Mouse (Mus musculus) kidney, adult 11 months (tissue): ENCODE results near the gene B3gnt7.
A peak's percentile ranks its signal among the peaks of the same experiment; 100 is the strongest.
"Not testable (repeated sequence)": the region's sequence is repeated elsewhere in the genome, so short reads cannot be mapped to it uniquely, and the experiment has no call there.

ENCODE experiments used
- DNase-seq: peaks from one replicate; pipeline ENCODE4 v3.0.0; 2022

B3gnt7 gene

GRCm38 (mm10) chr1:86303063-86303872 lies 636 bp downstream of the B3gnt7 start:
- DNase-seq: peak; percentile 61

DNA sequence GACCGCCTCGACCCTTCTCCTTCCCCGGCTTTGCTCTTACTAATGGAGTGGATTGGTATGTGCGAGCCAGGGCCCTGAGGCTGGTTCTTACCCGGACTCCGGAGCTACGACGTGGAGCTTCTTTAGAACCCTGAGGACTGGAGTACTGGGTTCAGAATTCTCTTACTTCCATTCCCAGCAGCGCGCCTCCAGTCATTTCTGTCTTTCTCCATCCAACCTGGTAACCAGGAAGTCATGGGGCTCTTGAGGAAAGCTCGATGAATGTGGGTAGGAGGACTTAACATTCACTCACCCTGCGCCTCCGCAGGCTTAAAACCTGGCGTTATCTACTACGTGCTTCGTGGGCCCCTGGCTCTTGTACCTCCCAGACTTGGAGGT lies 1.2 kb downstream of the B3gnt7 start:
- no peak for DNase-seq

DNA sequence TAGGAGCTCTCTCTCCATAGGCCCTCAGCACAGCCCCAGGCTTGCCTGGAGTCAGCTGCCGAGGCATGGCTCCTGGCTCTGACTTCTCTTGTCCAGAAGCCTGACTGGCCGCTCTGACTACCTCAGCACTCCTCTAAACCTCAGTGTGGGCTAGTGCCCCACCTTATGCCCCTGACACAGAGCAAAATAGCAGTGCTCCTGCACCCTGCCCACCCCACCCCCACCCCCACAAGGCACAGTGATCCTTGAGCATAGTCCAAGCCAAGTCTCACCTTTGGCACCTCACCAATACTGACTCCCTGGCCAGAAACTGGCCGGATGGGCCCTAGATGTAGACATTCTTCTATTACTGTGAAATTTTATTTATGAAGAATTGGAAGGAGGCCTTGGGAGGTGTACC lies 4.1 kb downstream of the B3gnt7 start:
- DNase-seq: peak; percentile 62

- DNase-seq: peak; percentile 72
These were observed 4.6 kb downstream of the B3gnt7 start for GRCm38 (mm10) chr1:86307177-86307762.

DNA sequence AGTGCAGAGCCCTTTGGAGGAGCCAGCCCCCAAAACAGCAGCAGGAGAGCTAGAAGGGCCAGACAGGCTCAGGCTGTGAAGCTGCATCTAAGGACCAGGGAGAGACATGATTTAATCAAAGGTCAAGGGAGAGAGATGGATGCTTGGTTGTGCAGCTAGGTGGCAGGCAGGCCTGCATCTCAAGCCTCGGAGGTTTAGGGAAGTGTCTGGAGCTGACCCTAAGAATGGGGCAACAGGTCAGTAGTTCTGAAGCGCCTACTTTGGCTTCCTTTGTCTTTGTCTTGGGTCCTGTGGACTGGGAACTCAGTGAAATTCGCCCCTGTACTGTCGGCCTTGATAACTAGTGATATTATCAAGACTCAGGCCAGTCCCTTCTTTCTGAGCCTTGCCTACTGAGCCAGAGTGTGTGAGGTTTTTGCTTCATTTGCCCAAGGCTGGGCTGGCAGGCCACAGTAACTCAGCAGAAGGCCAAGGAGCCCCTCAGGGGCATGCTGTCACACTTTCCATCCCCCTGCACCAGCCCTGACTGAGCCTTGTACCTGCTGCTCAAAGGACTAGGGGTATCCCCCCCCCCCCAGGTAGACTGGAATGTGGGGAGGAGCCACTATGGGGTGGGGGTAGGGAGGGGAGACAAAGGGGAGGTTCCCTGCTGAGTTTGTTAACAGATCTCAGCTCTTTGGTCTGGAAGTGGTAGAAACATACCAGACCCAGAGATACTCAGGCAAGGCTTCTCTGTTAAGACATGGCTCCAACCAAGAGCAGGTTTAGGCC lies 5.4 kb downstream of the B3gnt7 start:
- no peak for DNase-seq

GRCm38 (mm10) chr1:86309270-86309833 lies 6.7 kb downstream of the B3gnt7 start:
- no peak for DNase-seq

DNA sequence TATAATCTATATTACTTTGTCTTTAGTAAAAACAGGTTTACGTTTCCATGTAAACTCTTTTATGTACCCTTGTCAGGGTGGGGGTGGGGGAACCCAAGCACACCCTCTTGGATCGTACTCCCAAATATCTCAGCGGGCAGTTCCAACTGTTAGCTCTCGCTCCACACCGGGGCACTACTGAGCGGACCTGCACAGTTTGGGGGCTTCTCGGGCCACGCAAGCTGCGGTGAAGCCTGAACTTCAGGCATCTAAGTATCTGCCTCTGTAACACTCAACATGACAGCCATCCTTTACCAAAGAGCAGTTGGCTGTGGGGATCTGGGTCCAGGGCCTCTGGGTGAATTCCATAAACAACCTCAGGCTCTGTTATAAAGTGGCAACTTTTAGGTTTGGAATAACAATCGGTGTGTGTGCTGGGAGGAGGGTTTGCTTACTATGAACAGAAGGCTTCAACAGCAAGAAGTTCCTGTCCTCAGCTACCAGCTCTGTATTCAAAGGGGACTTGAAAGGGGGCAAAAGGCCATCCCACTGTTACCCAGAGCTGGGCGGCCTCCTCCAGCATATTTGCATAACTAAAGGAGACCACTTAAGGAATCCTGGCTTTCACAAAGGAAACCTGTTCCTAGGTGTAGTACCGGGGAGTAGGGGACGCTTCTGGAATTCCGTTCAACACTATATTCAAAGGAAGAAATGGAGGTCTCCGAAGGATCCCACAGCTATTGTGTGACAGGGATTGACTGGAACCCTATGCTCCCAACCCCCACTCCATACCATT lies 8.1 kb downstream of the B3gnt7 start:
- DNase-seq: no peak

GRCm38 (mm10) chr1:86311467-86312005 lies 8.9 kb downstream of the B3gnt7 start:
- peak; percentile 42 for DNase-seq

GRCm38 (mm10) chr1:86312269-86312668 lies 9.6 kb downstream of the B3gnt7 start:
- DNase-seq: no peak

DNA sequence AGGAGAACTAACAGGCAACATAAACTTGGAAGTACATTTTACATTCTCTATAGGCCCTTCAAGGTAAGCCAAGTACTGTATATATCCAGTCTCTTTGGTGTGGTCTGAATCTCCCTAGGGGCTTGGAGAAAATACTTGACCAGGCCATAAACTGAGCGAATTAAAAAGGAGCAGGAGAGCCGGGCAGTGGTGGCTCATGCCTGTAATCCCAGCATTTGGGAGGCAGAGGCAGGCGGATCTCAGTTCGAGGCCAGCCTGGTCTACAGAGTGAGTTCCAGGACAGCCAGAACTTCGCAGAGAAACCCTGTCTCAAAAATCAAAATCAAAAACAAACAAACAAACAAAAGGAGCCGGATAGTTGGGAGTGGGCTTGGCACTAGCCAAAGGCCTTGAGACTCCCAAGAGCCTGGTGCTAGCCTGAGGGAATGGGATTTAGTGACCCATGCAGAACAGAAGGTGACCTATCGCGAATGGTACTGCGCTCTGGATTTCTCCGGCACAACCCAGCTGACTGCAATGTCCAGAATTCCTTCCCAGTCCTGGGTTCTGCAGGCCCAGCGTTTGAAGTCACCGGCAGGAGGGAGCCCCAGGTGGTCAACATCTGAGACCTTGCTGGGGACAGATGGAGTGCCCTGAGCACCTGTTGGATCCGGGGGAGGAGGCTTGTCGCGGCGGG lies 10.6 kb downstream of the B3gnt7 start:
- peak; percentile 49 for DNase-seq

- no peak for DNase-seq
These were observed 11.1 kb downstream of the B3gnt7 start for GRCm38 (mm10) chr1:86313772-86314125.

DNA sequence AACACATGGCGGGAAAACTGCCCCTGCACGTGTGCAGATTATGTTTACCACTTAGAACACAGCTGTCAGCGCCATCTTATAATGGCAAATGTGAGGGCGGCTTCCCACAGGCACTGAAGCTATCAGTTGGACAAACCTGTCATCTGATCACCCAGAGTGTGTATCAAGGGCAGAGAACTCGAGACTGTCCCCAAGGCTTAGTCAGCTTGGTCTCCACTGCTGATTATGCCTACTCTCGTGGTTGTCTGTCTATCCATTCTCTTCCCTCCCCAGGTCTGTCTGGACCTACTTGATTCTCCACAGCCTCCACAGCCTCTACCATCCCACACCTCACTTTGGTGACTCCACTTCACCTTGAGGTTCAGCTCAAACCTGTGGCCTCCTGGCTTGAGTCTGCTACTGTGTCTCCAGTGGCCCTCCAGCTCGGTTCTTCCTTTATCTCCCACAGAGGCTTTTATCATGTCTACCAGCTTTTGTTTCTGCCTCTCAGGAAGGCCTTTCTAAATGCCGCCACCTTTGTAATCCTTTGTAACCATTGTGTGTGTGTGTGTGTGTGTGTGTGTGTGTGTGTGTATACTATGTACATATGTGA lies 18.3 kb downstream of the B3gnt7 start:
- no peak for DNase-seq

- no peak for DNase-seq
These were observed 33.7 kb downstream of the B3gnt7 start for GRCm38 (mm10) chr1:86336330-86336729.

DNA sequence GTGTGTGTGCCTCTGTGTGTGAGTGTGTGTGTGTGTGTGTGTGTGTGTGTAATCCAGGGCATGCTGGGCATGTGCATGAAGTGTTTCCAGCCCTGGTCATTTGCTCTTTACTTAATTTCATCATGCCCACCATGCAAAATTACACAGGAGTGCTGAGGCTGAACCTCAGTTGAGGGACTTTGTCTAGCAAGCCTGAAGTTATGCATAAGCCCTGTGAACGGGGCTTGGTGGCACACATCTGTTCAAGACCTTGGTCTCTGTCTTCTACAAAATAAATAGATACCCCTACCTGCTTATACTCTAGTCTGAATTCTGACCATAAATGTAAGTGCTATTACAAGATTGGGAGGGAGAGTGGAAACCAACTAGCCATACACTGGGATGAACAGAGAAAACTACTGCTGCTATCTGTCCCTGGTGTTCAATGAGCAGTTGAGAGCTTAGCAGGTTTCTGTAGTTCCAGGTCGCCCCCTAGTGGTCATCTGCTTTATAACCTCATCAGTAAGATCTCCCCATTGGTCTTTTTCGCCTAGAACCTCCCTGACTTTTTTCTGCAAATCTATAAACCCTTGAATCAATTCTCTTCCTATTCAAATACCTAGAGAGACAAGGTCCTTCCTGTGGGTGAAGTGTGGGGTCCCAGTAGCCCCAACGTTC lies 36.7 kb downstream of the B3gnt7 start:
- DNase-seq: peak; percentile 58

DNA sequence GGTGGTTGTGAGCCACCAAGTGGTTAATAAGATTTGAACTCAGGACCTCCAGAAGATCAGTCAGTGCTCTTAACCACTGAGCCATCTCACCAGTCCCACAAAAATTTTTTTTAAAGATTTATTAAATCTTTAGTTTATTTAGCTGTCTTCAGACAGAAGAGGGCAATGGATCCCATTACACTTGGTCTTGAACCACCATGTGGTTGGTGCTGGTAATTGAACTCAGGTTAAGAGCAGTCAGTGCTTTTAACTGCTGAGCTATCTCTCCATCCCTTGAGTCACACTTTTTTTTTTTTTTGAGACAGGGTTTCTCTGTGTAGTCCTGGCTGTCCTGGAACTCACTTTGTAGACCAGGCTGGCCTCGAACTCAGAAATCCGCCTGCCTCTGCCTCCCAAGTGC lies 38.5 kb downstream of the B3gnt7 start:
- not testable (repeated sequence) for DNase-seq

DNA sequence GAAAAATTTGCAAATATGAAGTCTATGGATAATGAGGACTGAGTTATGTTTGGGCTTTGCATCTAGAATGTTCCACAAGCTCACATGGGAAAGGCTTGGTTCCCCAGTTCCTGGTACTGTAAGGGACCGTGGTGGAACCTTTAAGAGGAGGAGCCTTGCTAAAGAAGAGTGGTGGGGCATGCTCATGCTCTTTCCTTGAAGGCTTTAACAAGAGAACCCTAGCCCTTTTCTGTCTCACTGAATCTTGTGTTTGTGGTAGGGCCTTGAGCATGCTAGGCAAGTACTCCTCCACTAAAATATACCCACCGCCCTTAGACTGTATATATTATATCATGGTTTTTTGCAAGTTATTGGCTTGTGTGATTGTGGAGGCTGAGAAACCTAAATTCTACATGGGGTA lies 39.7 kb downstream of the B3gnt7 start:
- DNase-seq: no peak

DNA sequence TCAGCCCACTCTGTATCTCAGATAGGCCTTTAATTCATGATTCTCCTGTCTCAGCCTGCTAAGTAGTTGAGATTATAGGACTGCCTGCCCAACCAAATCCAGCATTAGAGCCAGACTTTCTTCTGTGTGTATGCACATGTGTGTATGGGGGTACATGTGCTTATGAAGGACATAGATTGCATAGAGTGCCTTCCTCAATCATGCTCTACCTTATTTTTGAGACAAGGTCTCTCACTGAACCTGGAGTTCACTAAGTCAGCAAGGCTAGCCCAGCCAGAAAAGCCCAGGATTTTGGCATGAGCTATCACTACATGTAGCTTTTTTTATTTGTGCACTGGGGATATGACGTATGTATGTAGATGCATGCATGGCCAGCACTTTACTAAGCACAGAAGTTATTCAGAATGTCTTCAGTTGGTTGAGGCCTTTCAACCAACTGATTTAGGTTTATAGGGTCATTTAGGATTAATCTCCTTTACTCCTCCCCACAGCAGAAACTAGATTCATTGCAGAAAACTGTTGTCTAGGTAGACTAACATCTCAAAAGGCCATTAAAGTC lies 40.5 kb downstream of the B3gnt7 start:
- no peak for DNase-seq

GRCm38 (mm10) chr1:86343969-86344861 lies 41.6 kb downstream of the B3gnt7 start:
- no peak for DNase-seq

DNA sequence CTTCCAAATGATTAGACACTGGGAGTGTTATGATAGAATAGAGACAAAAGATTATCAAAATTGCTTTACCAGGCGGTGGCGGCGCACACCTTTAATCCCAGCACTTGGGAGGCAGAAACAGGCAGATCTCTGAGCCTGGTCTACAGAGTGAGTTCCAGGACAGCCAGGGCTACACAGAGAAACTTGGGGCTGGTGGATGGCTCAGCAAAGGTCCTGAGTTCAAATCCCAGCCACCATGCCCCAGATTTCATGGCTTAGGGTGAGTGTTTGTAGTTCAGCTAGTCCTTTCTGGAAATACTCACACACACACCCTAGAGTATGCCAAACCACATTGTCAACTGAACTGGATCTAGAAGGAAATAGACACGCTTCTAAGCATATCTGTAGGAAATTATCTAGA lies 42.4 kb downstream of the B3gnt7 start:
- DNase-seq: no peak

- DNase-seq: no peak
These were observed 43.3 kb downstream of the B3gnt7 start for GRCm38 (mm10) chr1:86345956-86346355.
